Mouse (Mus musculus) neural tube, embryonic 10.5 days (tissue): Measurements from ENCODE around the gene Nipsnap3a.

Source experiments
- DNase-seq: peaks from one replicate; pipeline ENCODE4 v3.0.0-alpha.2; 2017; ENCODE audit warnings: low spot score; ENCODE audit errors: extremely low spot score

Nipsnap3a gene

DNA sequence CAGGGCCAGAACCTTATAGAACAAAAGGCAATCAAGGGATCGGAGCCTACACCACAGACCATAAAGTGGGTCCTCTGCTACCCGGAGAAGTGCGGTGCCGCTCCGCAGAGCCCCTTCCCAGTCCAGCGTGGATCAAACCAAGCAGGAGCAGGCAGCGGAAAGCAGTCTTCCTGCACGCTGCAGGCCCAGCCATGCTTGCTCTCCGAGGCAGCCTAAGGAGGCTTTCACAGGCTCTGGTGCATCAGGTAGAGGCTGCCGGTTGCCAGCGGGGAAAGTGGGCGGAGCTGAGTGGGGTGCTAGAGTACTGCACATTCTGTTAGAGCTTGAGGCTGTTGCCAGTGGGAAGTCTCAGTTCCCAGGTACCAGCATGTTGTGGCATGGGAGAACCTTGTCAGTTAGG is at the start of gene Nipsnap3a:
Gene Nipsnap3a, plus strand, starts transcription at position 25 of the 400 bp plus-strand sequence.
- DNase-seq, result peak; percentile 30

DNA sequence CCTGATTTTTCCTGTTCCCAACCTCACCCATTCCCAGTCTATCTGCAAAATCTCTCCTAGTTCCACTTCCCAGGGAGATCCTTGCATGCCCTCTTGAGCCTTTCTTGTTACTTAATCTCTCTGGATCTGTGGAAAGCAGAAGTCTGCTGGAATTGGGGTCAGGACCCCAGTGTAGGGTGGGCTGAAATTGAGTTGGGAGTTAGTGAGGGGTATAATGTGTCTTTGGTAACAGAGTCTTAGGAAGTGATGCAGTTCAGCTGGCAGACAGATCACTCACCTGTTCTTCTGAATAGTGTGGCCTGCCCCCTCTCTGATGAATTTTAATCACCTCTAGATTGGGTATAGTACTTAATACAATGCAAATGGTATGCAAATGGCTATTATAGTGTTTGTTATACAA is 42.4 kb upstream of the Nipsnap3a start:
- no peak for DNase-seq

DNA sequence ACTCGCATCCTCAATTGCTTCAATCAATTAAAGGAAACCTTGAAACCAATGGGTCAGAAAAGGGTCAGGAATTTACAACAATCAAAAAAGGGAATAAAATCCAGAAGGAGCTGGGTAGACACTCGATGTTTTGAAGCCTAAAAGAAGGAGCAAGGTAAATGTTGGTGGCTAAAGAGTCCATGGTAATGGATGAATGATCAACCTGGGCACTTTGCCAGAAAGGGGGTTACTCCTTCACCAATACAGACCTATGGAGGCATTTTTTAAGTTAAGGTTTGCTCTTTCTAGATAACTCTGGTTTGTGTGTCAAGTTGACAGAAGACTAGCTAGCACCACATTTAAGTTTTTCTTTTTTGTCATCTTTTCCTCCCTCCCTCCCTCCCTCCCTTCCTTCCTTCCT is 40.1 kb upstream of the Nipsnap3a start:
- DNase-seq, result no peak

DNA sequence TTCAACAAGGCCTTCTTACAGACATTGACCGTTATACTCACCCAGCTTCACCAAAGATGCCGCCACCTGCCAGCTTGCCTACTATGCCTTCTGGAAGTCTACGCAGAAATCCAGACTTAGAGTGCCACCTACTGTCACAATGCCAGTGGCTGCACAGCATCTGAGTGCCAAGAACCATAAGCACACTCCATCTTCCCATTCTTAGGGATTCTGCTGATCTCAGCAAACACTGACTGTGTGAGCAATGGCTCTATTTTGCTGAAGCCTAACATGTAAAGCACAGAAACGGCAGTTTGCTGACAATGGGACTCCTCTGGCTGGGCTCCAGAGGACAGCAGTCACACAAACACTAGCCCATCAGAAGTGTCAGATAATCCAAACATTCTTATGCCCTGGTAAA is 30.4 kb upstream of the Nipsnap3a start:
- no peak for DNase-seq

DNA sequence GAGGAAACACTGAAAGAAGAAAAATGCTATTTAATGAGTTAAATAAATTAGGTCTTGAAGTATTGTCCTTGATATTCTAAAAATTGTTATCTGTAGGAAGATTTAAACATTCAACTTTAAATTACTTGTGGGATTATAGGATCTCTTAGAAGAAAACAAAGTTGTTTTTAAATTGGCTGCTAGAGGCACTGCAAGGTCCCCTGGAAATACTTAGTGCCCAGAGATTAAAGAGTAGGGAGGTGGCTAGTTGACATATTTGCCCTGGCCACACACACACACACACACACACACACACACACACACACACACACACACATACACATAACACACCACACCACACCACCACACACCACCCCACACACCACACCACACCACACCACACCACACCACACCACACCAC is 24.8 kb upstream of the Nipsnap3a start, which contains the start of gene Olfr270:
Gene Olfr270, plus strand, starts transcription at position 301 of the 400 bp plus-strand sequence.
- no peak for DNase-seq

DNA sequence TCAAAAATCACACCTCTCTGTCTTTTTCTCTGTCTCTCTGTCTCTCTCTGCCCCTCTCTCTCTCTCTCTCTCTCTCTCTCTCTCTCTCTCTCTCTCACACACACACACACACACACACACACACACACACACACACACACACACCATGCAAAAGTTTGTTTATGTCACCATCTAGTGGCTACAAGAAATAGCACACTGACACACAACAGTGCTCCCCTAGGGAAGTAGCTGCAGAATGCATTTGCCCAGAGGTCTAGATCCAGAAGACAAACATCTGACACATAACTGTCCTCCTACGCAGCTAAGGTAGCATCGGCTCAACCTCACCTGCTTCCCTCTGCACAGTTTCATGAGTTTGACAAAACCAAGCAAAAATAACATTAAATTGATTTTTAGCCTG is 3.9 kb upstream of the Nipsnap3a start:
- DNase-seq, result no peak

DNA sequence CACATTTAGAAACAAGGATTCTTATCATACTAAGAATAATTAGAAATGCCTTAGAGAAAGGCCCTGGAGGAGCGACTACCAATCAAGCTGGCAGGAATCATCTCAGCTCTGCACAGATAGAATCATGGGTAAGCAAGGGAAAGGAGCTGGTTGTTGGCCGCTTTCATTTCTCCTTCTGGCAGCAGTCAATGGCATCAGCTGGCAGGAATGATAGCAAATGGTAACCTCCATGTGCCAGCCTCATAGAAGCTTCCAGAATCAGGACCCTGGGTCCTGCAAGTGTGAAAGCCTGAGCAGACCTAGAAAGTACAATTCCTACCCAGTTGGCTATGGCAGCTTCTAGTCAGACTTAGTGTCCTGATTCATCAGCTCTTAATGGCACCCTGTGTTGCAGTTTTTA is 2.8 kb upstream of the Nipsnap3a start:
- DNase-seq, result no peak

DNA sequence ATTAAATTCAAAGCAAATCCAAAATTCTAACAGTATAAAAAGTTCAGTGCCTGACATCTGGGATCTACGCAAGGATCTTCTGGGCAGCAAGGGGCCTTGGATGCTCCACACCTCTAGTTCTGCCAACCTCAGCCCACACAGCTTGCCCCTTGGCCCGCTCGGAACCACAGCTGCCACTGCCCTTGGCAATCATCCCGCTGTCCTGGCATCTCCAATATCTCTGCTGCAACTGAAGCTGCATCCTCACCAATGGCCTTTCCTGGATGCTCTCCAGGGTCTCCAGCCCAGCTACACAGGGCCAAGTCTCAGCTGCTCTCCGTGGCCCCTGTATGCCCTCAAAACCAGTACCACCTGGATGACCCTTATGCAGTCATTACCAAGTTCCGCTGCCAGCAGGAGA is 10.4 kb downstream of the Nipsnap3a start:
- DNase-seq, result no peak

DNA sequence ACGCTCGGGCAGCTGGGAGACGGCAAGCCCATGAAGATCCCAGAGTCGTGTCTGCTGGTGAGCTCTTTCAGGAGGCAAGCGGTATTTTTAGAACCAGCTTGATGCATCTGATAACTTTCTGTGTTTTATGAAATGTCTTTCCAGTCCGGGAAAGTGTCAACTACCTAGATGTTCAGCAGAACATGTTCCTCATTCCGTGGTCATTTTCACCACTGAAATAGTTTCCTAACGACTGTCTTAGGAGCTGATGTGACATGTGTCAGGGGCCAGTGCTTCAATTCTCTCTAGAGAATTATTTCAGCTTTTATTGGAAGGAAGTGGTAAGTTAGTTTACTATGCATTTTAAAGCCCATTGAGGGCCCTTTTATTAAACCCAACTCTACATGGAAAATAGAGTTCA is 11.1 kb downstream of the Nipsnap3a start:
- DNase-seq, result no peak

DNA sequence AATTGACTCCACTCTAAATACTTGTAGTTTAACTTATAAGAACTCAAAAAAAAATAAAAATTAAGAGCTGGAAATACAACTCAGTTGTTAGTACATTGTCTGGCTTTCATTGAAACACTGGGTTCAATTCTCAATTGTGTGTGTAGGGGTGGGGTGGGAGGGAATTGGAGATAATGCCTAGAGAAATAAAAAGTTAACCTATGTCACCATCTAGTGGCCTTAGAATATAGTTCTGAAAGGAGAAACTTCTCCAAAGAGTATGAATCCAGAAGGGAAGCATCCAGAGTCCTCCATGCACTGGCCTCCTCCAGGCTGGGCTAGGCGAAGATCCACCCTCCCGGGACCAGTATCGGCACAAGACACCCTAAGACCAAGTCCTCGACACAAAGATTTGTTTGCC is 20.1 kb downstream of the Nipsnap3a start:
- no peak for DNase-seq

DNA sequence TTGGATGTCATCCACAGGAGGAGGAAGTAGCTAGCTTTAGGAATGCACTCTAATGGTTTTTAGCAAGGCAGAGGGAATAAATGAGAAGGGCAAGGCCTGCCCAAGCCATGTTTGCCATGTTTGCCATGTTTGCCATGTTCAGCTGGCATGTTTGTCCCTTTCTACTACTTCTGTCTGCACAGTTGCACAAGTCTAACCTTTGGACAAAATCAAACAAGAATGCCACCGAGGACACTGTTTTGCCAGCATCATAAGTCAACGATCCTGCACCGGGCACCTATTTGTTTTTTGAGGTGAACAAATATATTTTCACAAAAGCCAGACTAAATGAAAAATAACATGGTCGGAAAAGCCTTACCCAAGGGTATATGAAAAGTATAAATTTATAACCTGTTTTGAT is 20.8 kb downstream of the Nipsnap3a start:
- no peak for DNase-seq

DNA sequence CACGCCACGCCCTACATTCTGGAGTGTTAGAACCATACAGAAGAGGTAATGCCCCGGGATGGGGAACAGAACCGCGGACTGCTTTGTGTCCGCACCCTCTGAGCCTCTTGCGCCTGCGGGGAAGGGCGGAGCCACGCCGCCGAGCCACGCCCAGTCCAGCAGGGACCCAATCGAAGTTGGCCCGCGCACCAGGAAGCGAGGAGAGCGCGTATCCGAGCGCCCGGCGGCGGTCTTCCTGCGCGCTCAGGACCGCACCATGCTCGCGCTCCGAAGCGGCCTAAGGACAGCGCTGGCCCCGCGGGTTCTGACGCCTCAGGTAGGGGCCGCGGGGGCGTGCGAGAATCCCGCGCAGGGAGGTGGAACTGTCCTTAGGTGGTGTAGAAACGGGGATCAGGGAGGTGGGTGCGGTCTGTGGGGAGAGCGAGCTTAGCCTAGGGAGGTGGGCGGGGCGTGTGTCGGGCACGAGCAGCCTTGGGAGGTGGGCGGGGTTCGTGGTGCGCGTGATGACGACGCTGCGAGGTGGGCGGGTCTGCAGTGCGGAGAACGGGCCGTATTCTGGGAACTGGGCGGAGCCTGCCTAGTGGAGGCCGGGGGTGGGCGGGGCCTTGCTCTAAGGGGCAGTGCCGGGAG is 22.8 kb downstream of the Nipsnap3a start, which contains the start of gene Nipsnap3b:
Gene Nipsnap3b, plus strand, starts transcription at position 149 of the 630 bp plus-strand sequence.
- peak; percentile 96 for DNase-seq

DNA sequence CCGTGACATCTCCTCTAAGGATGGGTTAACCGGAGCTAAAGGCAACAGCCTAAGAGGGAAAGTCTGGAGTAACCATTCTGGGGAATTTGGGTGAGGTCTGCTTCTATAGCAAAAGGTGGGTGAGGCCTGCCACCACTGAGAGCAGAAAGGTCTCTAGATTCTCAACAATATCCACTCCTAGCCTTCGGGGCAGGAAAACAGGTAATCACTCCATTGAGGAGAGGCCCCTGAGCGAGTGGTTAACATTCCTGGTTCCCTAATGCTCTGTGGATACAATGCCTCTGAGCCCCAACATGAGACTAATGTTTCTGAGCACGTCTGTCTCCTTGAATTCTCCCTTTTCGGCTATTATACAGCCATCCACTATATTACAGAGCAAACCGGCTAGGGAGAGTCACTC is 25.3 kb downstream of the Nipsnap3a start:
- DNase-seq, result no peak

DNA sequence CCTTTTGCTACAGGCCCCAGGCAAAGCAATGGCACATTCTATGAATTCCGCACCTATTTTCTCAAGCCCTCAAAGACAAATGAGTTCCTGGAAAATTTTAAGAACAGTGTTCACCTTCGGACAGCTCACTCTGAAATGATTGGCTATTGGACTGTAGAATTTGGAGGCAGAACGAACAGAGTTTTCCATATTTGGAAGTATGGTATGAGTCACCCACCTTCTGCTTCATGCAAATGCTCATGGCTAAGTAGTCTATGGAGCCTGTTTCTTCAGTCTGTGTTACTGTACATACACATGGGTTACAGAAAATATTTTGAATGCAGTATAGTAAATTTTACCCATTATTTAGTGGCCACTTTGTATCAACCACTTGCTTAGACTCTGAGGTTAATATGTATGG is 26.0 kb downstream of the Nipsnap3a start:
- no peak for DNase-seq

DNA sequence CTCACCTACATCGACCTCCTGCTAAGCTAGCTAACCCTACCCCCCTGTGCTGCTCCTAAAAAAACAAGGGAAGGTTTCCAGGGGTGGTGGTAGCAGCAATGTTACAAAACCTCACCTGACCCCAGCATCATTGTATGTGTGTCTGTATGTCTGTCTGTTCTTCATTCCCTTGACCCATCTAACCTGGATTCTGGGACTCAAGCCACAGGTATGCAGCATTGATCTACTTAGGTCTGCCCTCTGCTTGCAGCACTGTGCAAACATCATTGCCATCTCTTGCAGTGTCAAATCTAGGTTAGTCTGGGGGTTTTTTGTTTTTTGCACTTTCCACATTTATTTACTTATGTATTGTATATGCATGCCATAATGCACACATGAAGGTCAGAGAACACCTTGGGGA is 29.3 kb downstream of the Nipsnap3a start:
- DNase-seq, result no peak

DNA sequence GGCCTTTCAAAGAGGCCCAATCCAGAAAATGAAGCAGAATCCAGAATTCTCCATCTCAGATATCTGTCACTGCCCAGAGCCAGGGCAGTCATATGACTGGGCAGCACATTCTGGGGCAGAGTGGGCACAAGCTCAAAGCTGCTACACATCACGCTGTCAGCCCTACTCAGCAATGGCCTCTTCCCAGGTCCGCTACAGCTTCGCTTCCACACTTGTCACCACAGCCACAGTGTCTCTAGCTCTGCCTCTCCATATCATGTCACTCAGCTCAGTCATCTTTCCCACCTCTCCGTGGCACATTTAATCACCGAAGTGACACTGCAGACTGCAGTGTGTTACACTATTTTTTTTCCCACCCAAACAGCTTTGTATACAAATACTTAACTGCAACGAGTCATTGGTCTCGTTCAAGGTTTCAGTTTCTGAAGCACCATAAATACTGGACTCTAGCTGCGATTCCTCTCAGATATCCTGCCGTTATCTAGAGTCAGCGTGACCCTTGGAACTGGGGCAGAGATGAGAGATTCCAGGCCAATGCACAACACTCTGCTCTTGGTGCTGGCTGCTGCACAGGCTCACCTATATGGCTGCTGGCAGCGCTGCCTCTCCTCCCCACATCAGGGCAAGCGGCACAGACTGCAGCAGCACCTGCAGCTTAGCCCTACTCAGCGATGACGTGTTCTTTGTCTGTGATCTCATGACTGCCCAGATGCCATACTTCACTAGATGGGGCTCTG is 34.3 kb downstream of the Nipsnap3a start:
- no peak for DNase-seq

DNA sequence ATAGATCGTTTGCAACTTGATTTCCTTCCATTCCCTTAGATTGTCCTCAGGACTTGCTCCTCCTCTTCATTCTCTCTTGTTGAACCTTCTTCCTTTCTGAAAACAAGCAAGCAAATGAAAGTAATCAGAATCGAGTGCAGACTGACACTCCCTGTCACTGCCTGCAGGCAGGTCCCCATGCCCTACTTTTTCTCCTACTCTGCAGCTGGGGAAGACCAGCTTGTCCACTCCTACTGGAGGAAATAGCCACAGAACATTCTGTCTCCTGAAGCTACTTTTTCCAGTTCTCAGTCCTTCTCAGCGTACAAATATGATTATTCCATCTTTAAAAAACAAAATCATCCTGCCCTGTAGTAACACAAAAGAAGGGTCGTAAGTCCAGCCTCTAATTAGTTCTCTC is 35.3 kb downstream of the Nipsnap3a start:
- DNase-seq, result no peak

DNA sequence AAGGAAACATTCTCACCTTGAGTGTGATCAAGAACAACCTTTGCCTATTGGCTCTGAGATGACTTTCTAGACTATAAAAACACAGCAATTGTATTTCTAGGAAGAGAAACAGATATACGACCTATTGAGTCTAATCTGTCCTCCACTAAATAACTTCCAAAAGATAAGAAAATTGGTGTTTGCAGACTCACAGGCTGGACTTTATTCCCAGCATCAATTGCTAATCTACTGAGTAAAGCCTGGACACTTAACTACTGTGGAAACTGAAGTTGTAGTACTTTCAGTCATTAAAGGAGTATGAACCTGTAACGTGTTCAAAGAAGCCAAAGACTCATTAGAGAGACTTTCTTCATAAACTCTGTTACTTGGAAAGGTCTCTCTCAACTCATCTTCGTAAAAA is 38.7 kb downstream of the Nipsnap3a start:
- no peak for DNase-seq

DNA sequence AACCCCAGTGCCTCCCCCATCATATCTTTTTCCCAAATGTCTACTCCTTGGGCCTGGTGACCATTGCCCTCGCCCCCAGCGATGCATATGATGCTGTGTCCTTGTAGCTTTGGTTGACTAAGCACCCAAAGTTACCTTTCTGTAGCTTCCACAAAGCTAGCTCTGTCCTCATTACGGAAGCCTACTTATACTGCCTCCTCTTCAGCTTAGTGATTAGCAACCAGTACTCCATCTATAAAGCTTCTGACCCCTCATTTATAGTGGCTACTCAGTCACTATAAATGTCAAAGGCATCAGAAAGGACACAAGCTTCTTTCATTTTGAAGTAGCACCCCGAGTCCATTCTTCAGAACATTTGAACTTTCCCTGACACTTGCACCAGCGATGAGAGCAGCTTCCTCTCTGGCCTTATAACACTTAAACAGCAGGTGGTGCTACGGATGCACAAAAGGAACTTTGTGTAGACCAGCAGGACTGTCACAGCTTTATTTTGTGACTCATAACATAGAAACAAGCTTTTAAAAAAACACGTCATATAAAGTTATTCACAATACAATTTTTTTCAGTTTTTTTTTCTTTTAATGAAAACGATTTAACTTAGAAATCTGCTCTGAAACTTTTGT is 41.4 kb downstream of the Nipsnap3a start:
- DNase-seq, result peak; percentile 27

DNA sequence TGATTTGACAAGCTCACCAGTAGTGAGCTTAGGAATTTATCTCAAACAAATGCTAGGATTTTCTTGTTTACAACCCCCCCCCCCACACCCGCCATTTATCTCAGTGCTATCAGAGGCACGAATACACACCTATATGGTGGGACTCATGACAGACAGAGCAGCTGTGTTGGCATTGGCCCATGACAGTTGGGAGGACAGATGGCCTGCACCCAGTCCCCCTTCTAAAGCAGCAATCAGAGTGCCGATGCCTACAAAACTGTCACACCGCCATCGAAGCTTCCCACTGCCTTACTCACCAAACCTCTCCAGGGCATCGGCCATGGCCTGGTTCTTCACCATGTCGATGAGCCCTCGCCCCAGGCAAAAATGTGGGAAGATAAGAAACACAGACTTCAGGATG is 54.7 kb downstream of the Nipsnap3a start:
- no peak for DNase-seq

DNA sequence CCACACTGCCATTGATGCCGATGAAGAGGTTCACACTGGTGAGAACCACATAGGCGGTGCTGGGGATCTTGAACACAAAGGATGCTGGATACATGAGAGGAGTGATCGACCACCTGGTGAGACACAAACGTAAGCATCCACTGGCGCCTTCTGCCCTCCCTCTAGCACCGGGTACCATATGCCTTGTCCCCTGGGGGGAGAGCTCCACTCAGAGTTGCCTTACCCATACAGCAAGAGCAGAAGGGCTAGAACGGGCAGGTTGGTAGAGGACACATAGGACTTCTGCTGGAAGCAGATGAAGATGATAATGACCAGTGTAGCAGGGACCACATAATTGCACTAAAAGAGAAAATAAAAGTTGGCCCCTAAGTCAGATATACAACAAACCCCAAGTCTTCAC is 56.7 kb downstream of the Nipsnap3a start:
- no peak for DNase-seq

DNA sequence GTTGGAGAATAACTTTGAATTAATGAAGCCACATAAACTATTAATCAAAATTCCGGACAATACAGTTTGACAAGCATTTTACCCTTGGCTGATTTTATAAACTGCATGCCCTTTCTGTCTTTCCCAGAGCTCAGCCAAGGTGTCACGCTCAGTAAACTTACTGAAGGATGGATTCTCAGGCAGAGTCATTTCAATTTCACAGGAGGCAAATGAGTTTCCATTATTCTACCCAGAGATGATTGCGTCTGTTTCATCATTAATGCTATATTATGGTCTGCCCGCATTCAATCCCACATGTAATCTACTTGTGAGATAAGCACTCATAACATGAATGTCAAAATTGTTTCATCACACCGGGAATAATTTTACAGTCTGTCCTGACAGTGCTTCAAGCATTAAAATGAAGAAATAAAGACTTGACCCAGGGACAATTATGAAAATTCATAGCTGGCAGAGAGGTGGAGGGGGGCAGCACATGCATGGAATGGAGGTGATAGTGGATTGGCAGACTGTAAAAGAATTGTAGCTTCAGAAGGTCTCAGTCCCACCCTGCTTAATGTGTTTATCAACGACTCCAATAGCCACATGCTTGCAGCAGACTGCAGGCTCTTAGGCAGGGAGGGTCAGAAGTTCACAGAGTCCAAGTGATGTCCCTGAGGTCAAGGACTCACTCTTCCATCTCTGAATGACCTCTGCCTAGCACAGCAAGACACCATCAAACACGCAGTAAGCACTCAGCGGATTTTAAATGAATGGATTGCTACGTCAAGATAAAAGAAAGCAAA is 57.4 kb downstream of the Nipsnap3a start:
- no peak for DNase-seq
